Mouse (Mus musculus): ENCODE measurements around the gene Skiv2l.
A peak's percentile ranks its signal among the peaks of the same experiment; 100 is the strongest.

- TF ChIP-seq CTCF (IDR thresholded peaks at IDR 0.05; ENCODE audit: low read depth, low read length), result peak; percentile 79
- TF ChIP-seq POLR2A (IDR thresholded peaks at IDR 0.05; ENCODE audit: insufficient read depth, low read length), result no peak
Observed at GRCm38 (mm10) chr17:34855825-34856224, 5.8 kb upstream of the Skiv2l start.

Data from ES-Bruce4 (cell line).